Mouse (Mus musculus): ENCODE data around the gene 9030025P20Rik. TPM values are rescaled to one million over a fixed set of nuclear protein-coding genes. Genes with fewer than 3 reads are reported as not detected.
A peak's percentile ranks its signal among the peaks of the same experiment; 100 is the strongest.
"Not testable (repeated sequence)": the region's sequence is repeated elsewhere in the genome, so short reads cannot be mapped to it uniquely, and the experiment has no call there.

9030025P20Rik gene
- polyA plus RNA-seq, 1 experiment from 2014 or later, result 9.6 TPM

GRCm38 (mm10) chr17:14953452-14953851 is 24.8 kb upstream of the 9030025P20Rik start:
- Histone ChIP-seq H3K27ac (no peak overlapping the region), H3K4me2 (no peak overlapping the region), H3K9ac (no peak overlapping the region), H3K36me3 (replicated peaks) (peaks cover 39% of the 10 kb centered on the region), H3K4me1 (peaks cover 1% of the 10 kb centered on the region; the same call in 1 of the 2 replicates), H3K4me3 (no peak overlapping the region), H3K27me3 (replicated peaks) (no peaks in the 10 kb centered on the region), H3K9me3 (no peaks in the 10 kb centered on the region)
- no peak for ATAC-seq (replicated peaks)
- 92% methylated on average over 8 of the region's 8 CpGs for WGBS

- peaks cover 14% of the 10 kb centered on the region for H3K4me1 ChIP-seq
- WGBS, result 93% methylated on average over 5 of the region's 5 CpGs
- no peak for ATAC-seq (replicated peaks)
- no peak overlapping the region for H3K9ac ChIP-seq
- H3K27ac ChIP-seq, result no peak overlapping the region
- H3K9me3 ChIP-seq, result no peaks in the 10 kb centered on the region
- no peaks in the 10 kb centered on the region for H3K27me3 ChIP-seq (replicated peaks)
- no peak overlapping the region for H3K4me3 ChIP-seq
- peaks cover 6% of the 10 kb centered on the region for H3K36me3 ChIP-seq (replicated peaks)
- no peak overlapping the region for H3K4me2 ChIP-seq
Measured at GRCm38 (mm10) chr17:14958686-14959327, 19.5 kb upstream of the 9030025P20Rik start.

- Histone ChIP-seq H3K4me1 (peaks cover 14% of the 10 kb centered on the region), H3K4me3 (peak overlapping the region; percentile 27), H3K9me3 (no peaks in the 10 kb centered on the region), H3K36me3 (replicated peaks) (no peaks in the 10 kb centered on the region), H3K4me2 (peak overlapping the region; percentile 96), H3K27ac (no peak overlapping the region), H3K9ac (peak overlapping the region; percentile 31; the same call in 1 of the 2 replicates), H3K27me3 (replicated peaks) (no peaks in the 10 kb centered on the region)
- 18% methylated on average over 3 of the region's 3 CpGs for WGBS
- no peak for ATAC-seq (replicated peaks)
Measured at GRCm38 (mm10) chr17:14959979-14960378, 18.3 kb upstream of the 9030025P20Rik start.

DNA sequence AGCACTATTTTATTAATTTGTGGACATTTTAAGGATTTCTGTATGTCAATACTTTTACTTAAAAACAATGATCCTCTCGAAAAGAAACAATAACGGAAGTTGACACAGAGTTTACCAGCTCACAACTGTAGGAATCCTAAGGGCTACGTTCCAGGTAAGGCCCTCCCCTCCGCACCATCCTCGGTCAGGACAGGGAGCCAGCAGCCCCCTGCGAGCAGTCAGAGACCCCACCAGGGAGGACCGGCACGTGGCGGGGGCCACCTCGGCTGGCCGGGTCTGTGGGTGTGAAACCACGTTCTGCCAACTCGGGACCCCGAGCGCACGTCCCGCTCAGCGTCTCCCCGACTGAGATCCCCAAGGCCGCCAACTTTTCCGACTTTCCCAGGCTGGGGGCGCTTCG is 17.7 kb upstream of the 9030025P20Rik start:
- H3K27me3 ChIP-seq (replicated peaks), result no peaks in the 10 kb centered on the region
- peaks cover 14% of the 10 kb centered on the region for H3K4me1 ChIP-seq
- H3K27ac ChIP-seq, result no peak overlapping the region
- H3K4me2 ChIP-seq, result peak overlapping the region; percentile 96
- no peaks in the 10 kb centered on the region for H3K9me3 ChIP-seq
- peak overlapping the region; percentile 70 for H3K9ac ChIP-seq
- H3K36me3 ChIP-seq (replicated peaks), result no peaks in the 10 kb centered on the region
- H3K4me3 ChIP-seq, result peak overlapping the region; percentile 78
- WGBS, result 0% methylated on average over 23 of the region's 23 CpGs
- ATAC-seq (replicated peaks), result peak; percentile 25

GRCm38 (mm10) chr17:14960951-14961556 is 17.2 kb upstream of the 9030025P20Rik start, which contains the start of gene Phf10:
TSS of gene Phf10 (minus strand) at chr17:14961273.
- Histone ChIP-seq H3K4me2 (peak within 1 kb of the TSS; percentile 96), H3K9ac (peak within 1 kb of the TSS; percentile 70), H3K4me3 (peak within 1 kb of the TSS; percentile 78), H3K4me1 (peaks cover 14% of the 10 kb centered on the region), H3K27ac (peak within 1 kb of the TSS; percentile 70; the same call in 1 of the 2 replicates)
- not testable (repeated sequence) for H3K27me3 ChIP-seq (replicated peaks); H3K36me3 ChIP-seq (replicated peaks); H3K9me3 ChIP-seq
- ATAC-seq (replicated peaks), result peak; percentile 84
- WGBS, result under 1% methylated on average over 50 of the region's 100 CpGs

DNA sequence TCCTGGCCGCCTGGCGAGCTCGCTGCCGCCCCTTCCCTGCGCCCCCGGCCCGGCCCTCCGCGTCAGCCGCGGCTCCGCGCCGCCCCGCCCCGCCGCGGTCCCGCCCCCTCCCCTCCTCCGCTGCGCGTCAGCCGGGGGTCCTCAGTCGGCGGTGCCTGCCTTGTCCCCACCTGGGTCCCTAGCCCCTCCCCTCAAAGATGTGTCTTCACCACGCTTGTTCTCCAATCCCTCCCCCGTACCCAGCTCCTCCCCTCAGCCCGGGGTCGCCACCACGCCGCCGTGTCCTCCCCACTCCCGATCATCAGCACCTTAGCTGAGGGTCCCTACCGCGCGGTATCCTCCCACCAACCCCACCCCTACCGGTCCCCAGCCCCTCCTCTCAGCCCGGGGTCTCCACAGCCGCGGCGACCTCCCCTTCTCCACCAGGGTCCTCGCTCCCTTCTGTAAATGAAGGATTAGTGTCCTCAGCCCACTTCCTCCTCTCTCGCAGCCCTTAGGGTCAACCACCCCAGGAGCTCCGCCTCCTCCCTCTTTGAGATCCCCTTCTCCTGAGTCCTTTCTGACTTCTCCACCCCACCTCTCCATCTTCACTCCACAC is 16.6 kb upstream of the 9030025P20Rik start:
- H3K9me3 ChIP-seq; H3K27ac ChIP-seq; H3K27me3 ChIP-seq (replicated peaks); H3K36me3 ChIP-seq (replicated peaks); H3K4me3 ChIP-seq; H3K4me2 ChIP-seq; H3K9ac ChIP-seq: not testable (repeated sequence)
- WGBS, result no CpG with 5 or more reads among the region's 44 CpGs
- H3K4me1 ChIP-seq, result peaks cover 14% of the 10 kb centered on the region
- peak; percentile 94 for ATAC-seq (replicated peaks)

DNA sequence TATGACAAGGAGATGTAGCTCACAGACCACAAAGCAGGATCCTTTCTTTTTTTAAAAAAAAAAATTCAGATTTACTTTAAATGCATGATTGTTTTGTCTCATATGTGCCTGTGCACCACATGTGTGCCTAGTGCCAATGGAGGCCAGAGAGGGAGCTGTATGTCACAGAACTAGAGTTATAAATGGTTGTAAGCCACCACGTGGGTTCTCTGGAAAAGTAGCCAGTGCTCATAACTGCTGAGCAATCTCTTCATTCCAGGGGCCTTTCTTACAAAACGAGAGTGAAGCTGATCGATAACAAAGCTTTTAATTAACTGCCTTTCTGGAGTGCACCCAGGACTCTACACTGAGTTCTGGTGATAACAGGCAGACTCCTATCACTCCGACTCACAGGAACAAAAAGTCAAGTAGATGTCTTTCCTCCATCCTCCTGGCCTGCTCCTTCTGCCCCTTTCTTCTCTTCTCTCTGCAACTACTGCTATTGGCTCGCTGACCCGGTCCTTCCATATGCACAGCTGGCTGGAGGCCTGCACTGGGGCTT is 9.8 kb upstream of the 9030025P20Rik start:
- not testable (repeated sequence) for H3K36me3 ChIP-seq (replicated peaks); H3K4me1 ChIP-seq; H3K27me3 ChIP-seq (replicated peaks); H3K4me2 ChIP-seq; ATAC-seq (replicated peaks); H3K9ac ChIP-seq; H3K9me3 ChIP-seq; H3K27ac ChIP-seq; H3K4me3 ChIP-seq
- WGBS, result no CpG with 5 or more reads among the region's 6 CpGs

DNA sequence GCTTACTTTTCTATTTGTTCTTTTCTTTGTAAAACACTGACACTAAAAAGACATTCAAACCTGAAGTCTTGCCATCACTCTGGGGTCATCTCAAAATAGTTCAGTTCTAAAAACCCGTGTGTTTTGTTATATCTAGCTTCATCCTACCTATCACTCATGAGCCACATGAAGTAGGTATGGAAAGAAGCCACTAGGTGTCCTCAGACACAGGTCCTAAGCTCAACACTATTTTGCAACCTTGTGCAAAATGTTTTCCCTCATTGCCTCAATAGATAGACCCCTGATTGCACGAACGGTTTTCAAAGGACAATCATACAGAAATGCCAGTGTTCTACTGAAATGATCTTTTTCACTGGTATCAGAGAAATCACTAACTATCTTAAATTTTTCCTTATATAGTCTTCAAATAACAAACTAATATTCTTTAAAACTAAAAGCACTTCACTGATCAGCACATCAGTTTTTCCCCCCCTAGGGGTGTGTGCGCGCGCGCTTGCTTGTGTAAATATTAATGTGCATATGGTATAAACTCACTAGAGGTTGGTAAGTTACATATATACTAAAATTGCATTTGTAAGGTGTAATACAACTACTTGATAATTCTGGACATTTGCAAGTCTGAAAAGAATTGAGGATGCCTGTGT is 428 bp upstream of the 9030025P20Rik start:
- not testable (repeated sequence) for H3K9ac ChIP-seq; H3K27me3 ChIP-seq (replicated peaks); H3K27ac ChIP-seq; H3K36me3 ChIP-seq (replicated peaks); H3K9me3 ChIP-seq; H3K4me1 ChIP-seq
- ATAC-seq (replicated peaks), result peak; percentile 2; the same call in 1 of the 2 replicates
- WGBS, result 0% methylated on average over 4 of the region's 7 CpGs
- Histone ChIP-seq H3K4me2 (peak overlapping the region; percentile 36), H3K4me3 (0 out of 2 replicates have a peak overlapping the region, but pooled peaks have one; percentile 13)

DNA sequence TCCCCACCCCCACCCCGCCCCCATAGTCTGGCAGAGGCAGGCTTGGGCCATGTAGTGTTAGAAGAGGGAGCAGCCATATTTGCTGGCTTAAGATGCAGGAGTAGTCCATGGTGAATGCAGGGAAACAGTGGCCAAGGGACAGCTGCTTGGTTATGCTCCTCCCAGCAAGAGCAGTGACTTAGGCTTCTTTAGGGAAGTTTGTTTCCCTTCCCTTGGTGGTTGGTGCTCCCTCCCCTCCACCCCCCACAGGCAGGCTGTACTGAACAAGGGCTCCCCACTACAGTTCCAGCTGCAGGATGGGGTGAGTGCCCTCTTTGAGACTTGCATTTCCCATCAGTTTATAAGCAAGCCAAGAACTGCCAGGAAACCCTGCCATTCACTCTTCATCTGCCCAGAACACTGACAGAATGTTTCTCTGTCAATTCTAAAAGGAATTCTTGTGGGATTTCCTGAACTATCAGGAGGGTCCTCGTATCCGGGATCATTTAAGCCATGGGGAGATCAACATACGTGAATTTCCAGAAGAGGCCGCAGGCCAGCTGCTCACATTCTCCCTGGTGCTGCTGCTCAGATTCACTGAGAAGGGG is 11.9 kb downstream of the 9030025P20Rik start:
- not testable (repeated sequence) for ATAC-seq (replicated peaks); H3K4me2 ChIP-seq; H3K4me1 ChIP-seq; H3K9me3 ChIP-seq; H3K27ac ChIP-seq; H3K36me3 ChIP-seq (replicated peaks); H3K4me3 ChIP-seq; H3K9ac ChIP-seq; H3K27me3 ChIP-seq (replicated peaks)
- 74% methylated on average over 4 of the region's 5 CpGs for WGBS

DNA sequence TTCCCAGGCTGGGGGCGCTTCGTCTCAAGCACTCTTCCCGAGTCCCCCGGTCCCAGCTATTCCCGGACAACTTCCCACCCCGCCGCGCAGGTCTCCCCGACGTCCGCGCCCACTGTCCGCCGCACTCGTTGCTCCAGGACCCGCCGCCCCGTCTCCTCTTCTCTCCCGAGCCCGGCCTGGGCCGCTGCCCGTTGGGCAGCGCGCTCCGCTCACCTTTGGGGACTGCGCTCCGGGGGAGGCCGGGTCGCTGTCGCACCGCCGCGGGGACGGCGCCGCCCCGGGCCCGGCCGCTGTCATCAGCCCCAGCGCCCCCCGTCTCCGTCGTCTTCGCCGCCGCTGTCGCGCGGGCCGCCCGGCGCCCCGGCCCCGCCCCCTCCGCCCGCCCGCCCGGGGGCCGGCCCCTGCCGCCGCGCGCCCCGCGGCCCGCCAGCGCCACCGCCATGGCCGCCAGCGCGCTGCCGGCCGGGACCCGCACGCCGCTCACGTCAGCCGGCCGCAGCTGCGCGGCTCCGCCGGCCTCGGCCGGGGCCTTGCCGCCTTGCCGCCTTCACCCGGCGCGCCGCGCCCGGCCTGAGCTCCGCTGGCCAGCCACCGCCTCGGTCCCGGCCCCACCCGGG is 14.4 kb downstream of the 9030025P20Rik start:
- H3K4me1 ChIP-seq; H3K9ac ChIP-seq; H3K36me3 ChIP-seq (replicated peaks); H3K4me2 ChIP-seq; H3K4me3 ChIP-seq; H3K9me3 ChIP-seq; H3K27ac ChIP-seq; H3K27me3 ChIP-seq (replicated peaks): not testable (repeated sequence)
- peak; percentile 89 for ATAC-seq (replicated peaks)
- no CpG with 5 or more reads among the region's 98 CpGs for WGBS

DNA sequence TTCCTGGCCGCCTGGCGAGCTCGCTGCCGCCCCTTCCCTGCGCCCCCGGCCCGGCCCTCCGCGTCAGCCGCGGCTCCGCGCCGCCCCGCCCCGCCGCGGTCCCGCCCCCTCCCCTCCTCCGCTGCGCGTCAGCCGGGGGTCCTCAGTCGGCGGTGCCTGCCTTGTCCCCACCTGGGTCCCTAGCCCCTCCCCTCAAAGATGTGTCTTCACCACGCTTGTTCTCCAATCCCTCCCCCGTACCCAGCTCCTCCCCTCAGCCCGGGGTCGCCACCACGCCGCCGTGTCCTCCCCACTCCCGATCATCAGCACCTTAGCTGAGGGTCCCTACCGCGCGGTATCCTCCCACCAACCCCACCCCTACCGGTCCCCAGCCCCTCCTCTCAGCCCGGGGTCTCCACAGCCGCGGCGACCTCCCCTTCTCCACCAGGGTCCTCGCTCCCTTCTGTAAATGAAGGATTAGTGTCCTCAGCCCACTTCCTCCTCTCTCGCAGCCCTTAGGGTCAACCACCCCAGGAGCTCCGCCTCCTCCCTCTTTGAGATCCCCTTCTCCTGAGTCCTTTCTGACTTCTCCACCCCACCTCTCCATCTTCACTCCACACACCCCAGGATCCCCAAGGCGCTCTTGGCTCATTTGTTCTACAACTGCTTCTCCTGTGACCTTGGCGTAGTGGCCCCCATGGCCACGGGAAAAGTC is 15.0 kb downstream of the 9030025P20Rik start:
- WGBS, result no CpG with 5 or more reads among the region's 47 CpGs
- H3K27me3 ChIP-seq (replicated peaks); H3K9me3 ChIP-seq; H3K36me3 ChIP-seq (replicated peaks); H3K4me1 ChIP-seq; H3K27ac ChIP-seq; H3K9ac ChIP-seq; H3K4me2 ChIP-seq; H3K4me3 ChIP-seq: not testable (repeated sequence)
- ATAC-seq (replicated peaks), result peak; percentile 93

Measured in midbrain, embryonic 15.5 days (tissue).